Mouse (Mus musculus): ENCODE measurements around the gene Ttc6. TPM values are rescaled to one million over a fixed set of nuclear protein-coding genes. Genes with fewer than 3 reads are reported as not detected.

The Ttc6 gene
- polyA plus RNA-seq, 1 experiment, result not detected

DNA sequence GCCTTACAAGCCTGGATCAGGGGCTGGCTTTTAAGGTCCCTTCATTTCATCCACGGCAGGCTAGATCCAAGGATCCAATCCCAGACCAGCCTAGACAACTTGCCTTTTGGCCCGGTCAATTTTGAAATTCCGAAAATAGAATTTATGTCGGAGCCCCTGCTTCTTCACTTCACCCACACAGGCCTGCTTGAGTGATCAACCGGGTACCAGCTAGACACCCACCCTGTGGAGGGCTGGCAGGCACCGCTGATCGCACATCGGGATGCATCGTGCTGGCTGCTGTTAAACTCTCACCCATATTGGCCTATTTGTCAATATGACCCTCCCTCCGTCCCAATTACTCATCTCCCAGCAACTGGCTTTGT lies 20.3 kb upstream of the Ttc6 start:
- no peaks in the 10 kb centered on the region for H3K79me2 ChIP-seq (ENCODE audit: control insufficient read depth, insufficient read depth)
- H3K4me3 ChIP-seq (ENCODE audit: insufficient read depth, poor library complexity, severe bottlenecking), result no peak overlapping the region
- H3K27me3 ChIP-seq (ENCODE audit: control insufficient read depth, insufficient read depth, insufficient read length), result peaks cover 32% of the 10 kb centered on the region
- no peaks in the 10 kb centered on the region for H3K79me3 ChIP-seq (ENCODE audit: low read depth)
- TF ChIP-seq MAX (IDR thresholded peaks at IDR 0.05) (no peak), CTCF (IDR thresholded peaks at IDR 0.05; ENCODE audit: control insufficient read depth, insufficient read depth, insufficient read length) (no peak), USF1 (IDR thresholded peaks at IDR 0.05; ENCODE audit: low read depth) (no peak), MYOG (IDR thresholded peaks at IDR 0.05; ENCODE audit: control insufficient read depth, extremely low read depth, insufficient read length) (no peak), CEBPB (IDR thresholded peaks at IDR 0.05; ENCODE audit: low read depth) (no peak), MYOD1 (IDR thresholded peaks at IDR 0.05; ENCODE audit: control insufficient read depth, insufficient read length, low read depth) (no peak), FOSL1 (IDR thresholded peaks at IDR 0.05; ENCODE audit: insufficient read depth, low read length, poor library complexity, severe bottlenecking) (no peak)
- no peak overlapping the region for H3ac ChIP-seq (ENCODE audit: control insufficient read depth, insufficient read length, low read depth)
- no peaks in the 10 kb centered on the region for H3K36me3 ChIP-seq (ENCODE audit: control insufficient read depth, insufficient read depth)

DNA sequence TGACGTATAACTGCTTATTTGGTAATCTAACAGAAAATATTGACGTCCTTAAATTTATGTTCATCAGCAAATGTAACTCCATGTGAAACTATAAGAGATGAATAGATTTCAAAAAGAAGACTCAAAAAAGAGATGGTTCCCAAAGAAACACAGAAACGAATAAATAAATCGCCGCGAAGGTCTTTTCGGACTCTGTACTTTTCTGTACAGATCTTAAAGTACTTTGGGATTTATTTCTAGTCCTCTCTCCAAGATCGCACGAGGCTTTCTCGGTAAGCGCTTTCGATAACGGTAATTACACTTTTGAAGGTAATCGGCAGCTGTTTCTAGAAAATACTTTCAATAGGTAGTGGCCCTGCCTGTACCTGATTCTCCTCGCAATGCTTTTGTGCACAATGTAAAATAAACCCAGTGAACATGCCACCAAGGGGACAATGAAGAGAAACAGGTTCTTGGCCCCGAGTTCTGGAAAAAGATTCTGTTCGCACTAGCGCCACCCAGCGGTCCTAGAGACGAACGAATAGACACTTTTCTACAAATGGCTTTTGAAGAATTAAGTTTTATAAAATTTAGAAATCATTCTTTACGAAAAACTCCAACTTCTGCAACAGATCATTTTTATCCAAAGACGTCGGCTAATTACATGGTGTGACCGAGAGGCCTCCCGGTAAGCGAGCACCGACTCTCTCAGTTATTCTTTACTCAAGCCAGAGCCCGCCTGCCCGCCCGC lies 19.1 kb upstream of the Ttc6 start:
- Histone ChIP-seq H3K79me3 (ENCODE audit: low read depth) (no peaks in the 10 kb centered on the region), H3ac (ENCODE audit: control insufficient read depth, insufficient read length, low read depth) (no peak overlapping the region), H3K36me3 (ENCODE audit: control insufficient read depth, insufficient read depth) (no peaks in the 10 kb centered on the region), H3K79me2 (ENCODE audit: control insufficient read depth, insufficient read depth) (no peaks in the 10 kb centered on the region), H3K4me3 (ENCODE audit: insufficient read depth, poor library complexity, severe bottlenecking) (no peak overlapping the region), H3K27me3 (ENCODE audit: control insufficient read depth, insufficient read depth, insufficient read length) (peaks cover 30% of the 10 kb centered on the region)
- no peak for TF ChIP-seq MYOD1 (IDR thresholded peaks at IDR 0.05; ENCODE audit: control insufficient read depth, insufficient read length, low read depth)
- TF ChIP-seq MYOG (IDR thresholded peaks at IDR 0.05; ENCODE audit: control insufficient read depth, extremely low read depth, insufficient read length), result no peak
- no peak for TF ChIP-seq USF1 (IDR thresholded peaks at IDR 0.05; ENCODE audit: low read depth)
- TF ChIP-seq CEBPB (IDR thresholded peaks at IDR 0.05; ENCODE audit: low read depth), result no peak
- no peak for TF ChIP-seq MAX (IDR thresholded peaks at IDR 0.05)
- no peak for TF ChIP-seq CTCF (IDR thresholded peaks at IDR 0.05; ENCODE audit: control insufficient read depth, insufficient read depth, insufficient read length)
- no peak for TF ChIP-seq FOSL1 (IDR thresholded peaks at IDR 0.05; ENCODE audit: insufficient read depth, low read length, poor library complexity, severe bottlenecking)

DNA sequence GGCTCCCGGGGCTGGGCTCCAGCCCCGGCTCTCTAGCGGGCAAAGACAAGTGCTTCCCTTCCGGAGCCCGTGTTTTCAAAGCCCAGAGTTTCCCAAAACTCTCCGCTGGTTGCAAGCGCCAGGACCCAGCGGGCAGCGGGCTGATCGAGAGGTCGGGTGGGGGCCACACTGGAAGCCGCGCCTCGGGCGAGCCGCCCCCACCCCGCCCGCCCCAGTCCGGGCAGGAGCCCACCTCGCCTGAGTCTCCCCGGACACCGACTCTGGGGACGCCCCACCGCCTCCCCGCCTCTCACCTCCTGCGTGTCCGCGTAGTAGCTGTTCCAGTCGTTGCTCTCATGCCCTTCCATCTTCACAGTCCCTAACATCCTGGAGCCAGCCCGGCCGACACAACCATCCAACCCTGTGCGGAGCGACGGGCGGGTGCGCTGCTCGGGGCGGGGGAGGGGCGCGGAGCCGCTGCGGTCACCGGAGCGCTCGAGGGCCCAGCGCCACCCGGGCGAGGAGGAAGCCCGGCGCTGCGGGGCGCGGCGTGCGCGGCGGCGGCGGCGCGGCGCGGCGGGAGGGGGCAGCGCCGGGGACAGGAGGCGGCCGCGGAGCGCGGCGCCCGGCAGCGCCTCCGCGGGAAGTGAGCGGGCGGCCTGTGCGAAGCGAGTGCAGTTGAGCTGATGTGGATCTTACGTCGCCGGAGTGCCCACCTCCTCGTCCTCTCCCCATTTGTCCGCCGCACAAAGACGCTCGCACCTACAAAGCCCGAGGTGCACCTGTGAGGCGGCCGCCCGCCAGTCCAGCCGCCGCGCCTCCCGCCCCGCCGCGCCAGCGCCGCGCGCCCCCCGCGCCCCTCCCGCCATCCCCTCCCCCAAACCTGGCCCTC lies 18.3 kb upstream of the Ttc6 start:
- Histone ChIP-seq H3ac (ENCODE audit: control insufficient read depth, insufficient read length, low read depth) (no peak overlapping the region), H3K36me3 (ENCODE audit: control insufficient read depth, insufficient read depth) (no peaks in the 10 kb centered on the region), H3K27me3 (ENCODE audit: control insufficient read depth, insufficient read depth, insufficient read length) (peaks cover 37% of the 10 kb centered on the region), H3K79me3 (ENCODE audit: low read depth) (no peaks in the 10 kb centered on the region), H3K79me2 (ENCODE audit: control insufficient read depth, insufficient read depth) (no peaks in the 10 kb centered on the region), H3K4me3 (ENCODE audit: insufficient read depth, poor library complexity, severe bottlenecking) (no peak overlapping the region)
- TF ChIP-seq CEBPB (IDR thresholded peaks at IDR 0.05; ENCODE audit: low read depth) (no peak), FOSL1 (IDR thresholded peaks at IDR 0.05; ENCODE audit: insufficient read depth, low read length, poor library complexity, severe bottlenecking) (no peak), MYOD1 (IDR thresholded peaks at IDR 0.05; ENCODE audit: control insufficient read depth, insufficient read length, low read depth) (no peak), USF1 (IDR thresholded peaks at IDR 0.05; ENCODE audit: low read depth) (no peak), MAX (IDR thresholded peaks at IDR 0.05) (no peak), CTCF (IDR thresholded peaks at IDR 0.05; ENCODE audit: control insufficient read depth, insufficient read depth, insufficient read length) (no peak)

DNA sequence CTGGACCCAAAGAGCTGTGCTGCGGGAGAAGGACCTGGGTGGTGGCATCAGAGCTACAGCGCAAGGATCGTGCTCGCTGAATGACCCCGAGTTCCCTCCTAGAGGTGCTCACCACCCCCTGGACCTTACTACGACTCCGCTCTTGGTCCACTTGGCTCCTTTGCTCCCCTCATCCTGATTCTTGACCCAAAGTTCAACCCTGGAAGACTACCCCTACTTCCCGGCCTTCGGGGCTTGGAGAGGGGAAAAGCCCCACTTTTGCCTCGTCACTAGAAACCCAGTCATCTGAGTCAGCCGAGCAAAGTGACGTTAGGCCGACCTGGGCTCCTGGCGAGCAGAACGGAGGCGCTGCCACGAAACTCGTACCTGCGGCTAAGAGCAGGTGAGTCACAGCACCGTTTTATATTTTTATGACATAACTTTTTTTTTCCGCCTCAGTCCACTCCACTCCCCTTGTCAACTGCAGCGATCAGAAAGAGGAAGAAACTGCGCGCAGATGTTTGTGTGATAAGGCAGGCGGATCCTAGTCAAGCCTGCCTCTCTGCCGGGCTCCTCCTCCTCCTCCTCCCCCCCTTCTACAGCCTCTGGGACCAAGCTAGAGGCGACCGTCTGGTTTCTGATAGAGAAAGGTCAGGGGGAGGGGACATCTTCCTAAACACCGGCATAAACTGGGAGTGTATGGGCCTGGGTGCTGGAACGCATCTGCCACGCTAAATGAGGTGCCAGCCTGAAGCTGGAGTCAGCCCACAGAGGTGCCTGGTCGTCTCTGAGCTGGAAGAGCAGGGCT lies 17.3 kb upstream of the Ttc6 start, which contains the start of gene Foxa1:
Gene Foxa1 (minus strand): TSS at position 502 of the 787 bp plus-strand sequence.
- H3K79me2 ChIP-seq (ENCODE audit: control insufficient read depth, insufficient read depth), result no peaks in the 10 kb centered on the region
- no peak for TF ChIP-seq USF1 (IDR thresholded peaks at IDR 0.05; ENCODE audit: low read depth)
- TF ChIP-seq MYOG (IDR thresholded peaks at IDR 0.05; ENCODE audit: control insufficient read depth, extremely low read depth, insufficient read length), result no peak
- no peak for TF ChIP-seq MAX (IDR thresholded peaks at IDR 0.05)
- no peak for TF ChIP-seq CTCF (IDR thresholded peaks at IDR 0.05; ENCODE audit: control insufficient read depth, insufficient read depth, insufficient read length)
- no peak within 1 kb of the TSS for H3ac ChIP-seq (ENCODE audit: control insufficient read depth, insufficient read length, low read depth)
- H3K4me3 ChIP-seq (ENCODE audit: insufficient read depth, poor library complexity, severe bottlenecking), result no peak within 1 kb of the TSS
- no peaks in the 10 kb centered on the region for H3K79me3 ChIP-seq (ENCODE audit: low read depth)
- H3K36me3 ChIP-seq (ENCODE audit: control insufficient read depth, insufficient read depth), result no peaks in the 10 kb centered on the region
- peaks cover 37% of the 10 kb centered on the region for H3K27me3 ChIP-seq (ENCODE audit: control insufficient read depth, insufficient read depth, insufficient read length)

DNA sequence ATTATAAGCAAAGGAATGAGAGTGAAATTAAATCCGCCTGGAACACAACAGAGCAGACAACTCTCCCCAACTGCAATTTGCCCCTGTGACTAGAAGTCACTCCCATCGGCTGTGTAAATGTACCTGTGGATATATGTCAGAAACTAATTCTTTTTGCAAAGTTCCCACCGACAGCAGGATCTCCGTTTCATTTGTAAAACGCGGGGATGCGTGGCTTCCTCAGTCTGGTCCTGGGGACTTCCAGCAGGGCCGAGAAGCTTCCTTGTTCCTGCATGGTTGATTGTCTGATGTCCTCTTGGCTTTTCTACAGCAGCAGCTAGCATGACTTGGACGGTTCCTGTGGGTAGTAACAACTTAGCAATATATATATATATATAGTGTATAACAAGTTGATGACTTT lies 16.0 kb upstream of the Ttc6 start:
- Histone ChIP-seq H3ac (ENCODE audit: control insufficient read depth, insufficient read length, low read depth) (no peak overlapping the region), H3K27me3 (ENCODE audit: control insufficient read depth, insufficient read depth, insufficient read length) (peaks cover 34% of the 10 kb centered on the region), H3K79me3 (ENCODE audit: low read depth) (no peaks in the 10 kb centered on the region), H3K36me3 (ENCODE audit: control insufficient read depth, insufficient read depth) (no peaks in the 10 kb centered on the region), H3K4me3 (ENCODE audit: insufficient read depth, poor library complexity, severe bottlenecking) (no peak overlapping the region), H3K79me2 (ENCODE audit: control insufficient read depth, insufficient read depth) (no peaks in the 10 kb centered on the region)
- TF ChIP-seq MYOG (IDR thresholded peaks at IDR 0.05; ENCODE audit: control insufficient read depth, extremely low read depth, insufficient read length) (no peak), CTCF (IDR thresholded peaks at IDR 0.05; ENCODE audit: control insufficient read depth, insufficient read depth, insufficient read length) (no peak)

All from C2C12 (cell line).